Mouse (Mus musculus): ENCODE results near the gene Chst11. TPM values are rescaled to one million over a fixed set of nuclear protein-coding genes. Genes with fewer than 3 reads are reported as not detected.

The Chst11 gene
- polyA plus RNA-seq, 1 experiment, result 34.6 TPM

- DNase-seq (ENCODE audit: extremely low spot score in 1 of 2, low spot score in 1 of 2), result no peak
Observed at GRCm38 (mm10) chr10:83198692-83199091, 213.4 kb downstream of the Chst11 start.

- DNase-seq (ENCODE audit: extremely low spot score in 1 of 2, low spot score in 1 of 2), result no peak
Observed at GRCm38 (mm10) chr10:83199290-83199689, 214.0 kb downstream of the Chst11 start.

- DNase-seq (ENCODE audit: extremely low spot score in 1 of 2, low spot score in 1 of 2), result no peak
Observed at GRCm38 (mm10) chr10:83201525-83201924, 216.2 kb downstream of the Chst11 start.

- no peak for DNase-seq (ENCODE audit: extremely low spot score in 1 of 2, low spot score in 1 of 2)
Observed at GRCm38 (mm10) chr10:83202906-83203702, 217.8 kb downstream of the Chst11 start.

- peak in 1 of 2 experiments; percentile 20 for DNase-seq (ENCODE audit: extremely low spot score in 1 of 2, low spot score in 1 of 2)
Observed at GRCm38 (mm10) chr10:83208436-83208835, 223.1 kb downstream of the Chst11 start.

GRCm38 (mm10) chr10:83209388-83209787, 224.1 kb downstream of the Chst11 start:
- no peak for DNase-seq (ENCODE audit: extremely low spot score in 1 of 2, low spot score in 1 of 2)

GRCm38 (mm10) chr10:83210122-83210521, 224.8 kb downstream of the Chst11 start:
- DNase-seq (ENCODE audit: extremely low spot score in 1 of 2, low spot score in 1 of 2), result peak in 1 of 2 experiments; percentile 33

GRCm38 (mm10) chr10:83210968-83211583, 225.8 kb downstream of the Chst11 start:
- DNase-seq (ENCODE audit: extremely low spot score in 1 of 2, low spot score in 1 of 2), result no peak

GRCm38 (mm10) chr10:83212618-83213017, 227.3 kb downstream of the Chst11 start:
- DNase-seq (ENCODE audit: extremely low spot score in 1 of 2, low spot score in 1 of 2), result peak in 1 of 2 experiments; percentile 50

GRCm38 (mm10) chr10:83215559-83215958, 230.3 kb downstream of the Chst11 start:
- no peak for DNase-seq (ENCODE audit: extremely low spot score in 1 of 2, low spot score in 1 of 2)

GRCm38 (mm10) chr10:83217256-83217655, 232.0 kb downstream of the Chst11 start:
- DNase-seq (ENCODE audit: extremely low spot score in 1 of 2, low spot score in 1 of 2), result no peak

GRCm38 (mm10) chr10:83218778-83219177, 233.5 kb downstream of the Chst11 start:
- no peak for DNase-seq (ENCODE audit: extremely low spot score in 1 of 2, low spot score in 1 of 2)

GRCm38 (mm10) chr10:83219729-83220128, 234.4 kb downstream of the Chst11 start:
- peak; percentile 24 to 80 for DNase-seq (ENCODE audit: extremely low spot score in 1 of 2, low spot score in 1 of 2)

- no peak for DNase-seq (ENCODE audit: extremely low spot score in 1 of 2, low spot score in 1 of 2)
Observed at GRCm38 (mm10) chr10:83220217-83220616, 234.9 kb downstream of the Chst11 start.

- no peak for DNase-seq (ENCODE audit: extremely low spot score in 1 of 2, low spot score in 1 of 2)
Observed at GRCm38 (mm10) chr10:83220847-83221246, 235.5 kb downstream of the Chst11 start.

GRCm38 (mm10) chr10:83224999-83225398, 239.7 kb downstream of the Chst11 start:
- peak in 1 of 2 experiments; percentile 25 for DNase-seq (ENCODE audit: extremely low spot score in 1 of 2, low spot score in 1 of 2)

- no peak for DNase-seq (ENCODE audit: extremely low spot score in 1 of 2, low spot score in 1 of 2)
Observed at GRCm38 (mm10) chr10:83228626-83229025, 243.3 kb downstream of the Chst11 start.

- no peak for DNase-seq (ENCODE audit: extremely low spot score in 1 of 2, low spot score in 1 of 2)
Observed at GRCm38 (mm10) chr10:83233967-83234366, 248.7 kb downstream of the Chst11 start.

GRCm38 (mm10) chr10:83234391-83234790, 249.1 kb downstream of the Chst11 start:
- no peak for DNase-seq (ENCODE audit: extremely low spot score in 1 of 2, low spot score in 1 of 2)

- peak in 1 of 2 experiments; percentile 26 for DNase-seq (ENCODE audit: extremely low spot score in 1 of 2, low spot score in 1 of 2)
Observed at GRCm38 (mm10) chr10:83242106-83242686, 256.9 kb downstream of the Chst11 start.

- no peak for DNase-seq (ENCODE audit: extremely low spot score in 1 of 2, low spot score in 1 of 2)
Observed at GRCm38 (mm10) chr10:83244131-83244530, 258.8 kb downstream of the Chst11 start.

Measured in frontal cortex, adult 2 months (tissue).